Mouse (Mus musculus) MEL-GATA-1-ER (cell line): Measurements from ENCODE around the gene Snrk.

ENCODE experiments used
- DNase-seq: peaks from one replicate; pipeline ENCODE4 v3.0.0-alpha.2; 2012; ENCODE audit warnings: low read depth; ENCODE audit errors: extremely low read depth

Gene Snrk

DNA sequence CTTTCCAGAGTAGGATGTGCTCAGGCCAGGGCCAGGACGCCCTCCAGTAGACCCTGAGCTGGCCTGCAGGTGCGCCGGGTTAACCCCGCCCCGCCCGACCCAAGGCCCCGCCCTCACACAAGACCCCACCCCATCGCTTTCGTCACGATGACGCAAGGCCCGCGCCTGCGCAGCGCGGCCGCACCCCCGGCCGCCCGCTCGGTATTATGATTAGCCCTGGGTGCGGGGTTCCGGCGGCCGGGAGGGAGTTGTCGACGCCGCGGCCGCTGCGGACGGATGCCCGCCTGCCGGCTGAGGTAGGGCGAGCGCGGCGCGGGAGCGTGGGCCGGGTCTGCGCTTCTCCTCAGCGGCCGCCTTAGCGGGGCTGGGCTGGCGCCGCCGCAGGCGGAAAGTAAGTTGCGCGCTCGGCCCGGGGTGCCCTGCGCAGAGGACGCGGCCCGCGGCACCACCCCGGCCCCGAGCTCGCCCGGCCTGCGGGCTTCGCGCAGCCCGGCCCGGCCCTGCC is at the start of gene Snrk:
TSS of gene Snrk (plus strand) at position 155 of the 505 bp plus-strand sequence.
- no peak for DNase-seq

DNA sequence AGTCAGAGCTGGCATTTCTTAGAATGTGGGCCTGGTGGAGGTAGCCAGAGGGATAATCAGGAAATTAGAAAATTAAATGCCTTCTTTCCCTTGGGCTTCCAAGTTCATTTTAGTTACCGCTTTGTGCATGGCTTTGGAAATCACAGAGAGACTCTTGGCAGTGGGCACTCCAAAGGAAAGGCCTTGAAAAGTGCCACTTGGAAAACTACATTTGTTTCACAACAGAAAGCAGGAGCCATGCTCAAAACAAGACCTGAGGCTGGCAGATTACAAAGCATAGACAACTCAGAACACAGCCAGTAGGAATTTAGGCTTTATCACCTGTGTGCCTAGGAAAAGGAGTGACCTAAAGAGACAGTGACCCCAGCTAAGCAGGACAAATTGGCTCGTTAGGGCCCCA is 49.4 kb upstream of the Snrk start:
- no peak for DNase-seq

GRCm38 (mm10) chr9:122069560-122070174 is 47.4 kb upstream of the Snrk start:
- DNase-seq, result no peak

- no peak for DNase-seq
These were observed 43.1 kb upstream of the Snrk start for GRCm38 (mm10) chr9:122073980-122074379.

GRCm38 (mm10) chr9:122074575-122074974 is 42.5 kb upstream of the Snrk start:
- no peak for DNase-seq

GRCm38 (mm10) chr9:122078456-122078855 is 38.6 kb upstream of the Snrk start:
- no peak for DNase-seq

DNA sequence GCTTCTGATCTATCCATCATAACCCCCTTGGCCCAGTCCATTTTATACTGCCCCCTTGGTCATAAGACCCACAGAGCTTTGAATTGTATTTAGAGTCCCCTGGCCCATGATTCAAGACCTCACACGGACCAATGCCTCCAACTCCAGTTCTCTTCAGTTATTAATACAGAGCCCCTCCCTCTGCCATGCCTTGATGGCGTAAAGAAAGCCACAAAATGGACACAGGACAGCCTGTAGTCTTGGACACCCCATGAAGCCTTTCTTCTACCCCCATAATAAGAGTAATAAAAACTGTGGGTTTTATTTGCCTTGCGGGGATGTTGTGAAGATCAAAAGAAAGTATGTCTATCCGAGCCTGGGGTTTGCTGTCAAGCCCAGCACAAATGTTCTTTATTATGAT is 33.4 kb upstream of the Snrk start:
- DNase-seq, result no peak

GRCm38 (mm10) chr9:122084175-122084574 is 32.9 kb upstream of the Snrk start:
- no peak for DNase-seq

GRCm38 (mm10) chr9:122084636-122085035 is 32.4 kb upstream of the Snrk start:
- no peak for DNase-seq

DNA sequence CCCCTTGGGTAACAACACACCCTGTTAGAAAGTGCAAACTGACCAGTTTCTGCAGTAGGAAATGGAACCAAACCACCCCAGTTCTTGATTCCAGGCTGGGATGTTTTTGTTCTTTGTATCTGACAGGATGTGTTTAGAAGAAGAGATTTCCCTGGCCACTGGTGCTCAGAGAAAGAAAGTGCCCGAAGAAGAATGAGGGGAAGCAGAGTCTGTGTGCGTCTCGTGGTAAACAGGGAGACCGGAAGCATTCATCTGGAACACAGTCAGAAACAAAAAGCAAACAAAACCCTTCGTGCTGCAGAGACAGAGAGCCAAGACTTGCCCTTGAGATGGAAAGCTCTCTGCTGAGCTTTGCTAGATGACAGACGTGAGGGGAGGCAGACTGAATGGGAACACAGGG is 32.0 kb upstream of the Snrk start:
- no peak for DNase-seq

DNA sequence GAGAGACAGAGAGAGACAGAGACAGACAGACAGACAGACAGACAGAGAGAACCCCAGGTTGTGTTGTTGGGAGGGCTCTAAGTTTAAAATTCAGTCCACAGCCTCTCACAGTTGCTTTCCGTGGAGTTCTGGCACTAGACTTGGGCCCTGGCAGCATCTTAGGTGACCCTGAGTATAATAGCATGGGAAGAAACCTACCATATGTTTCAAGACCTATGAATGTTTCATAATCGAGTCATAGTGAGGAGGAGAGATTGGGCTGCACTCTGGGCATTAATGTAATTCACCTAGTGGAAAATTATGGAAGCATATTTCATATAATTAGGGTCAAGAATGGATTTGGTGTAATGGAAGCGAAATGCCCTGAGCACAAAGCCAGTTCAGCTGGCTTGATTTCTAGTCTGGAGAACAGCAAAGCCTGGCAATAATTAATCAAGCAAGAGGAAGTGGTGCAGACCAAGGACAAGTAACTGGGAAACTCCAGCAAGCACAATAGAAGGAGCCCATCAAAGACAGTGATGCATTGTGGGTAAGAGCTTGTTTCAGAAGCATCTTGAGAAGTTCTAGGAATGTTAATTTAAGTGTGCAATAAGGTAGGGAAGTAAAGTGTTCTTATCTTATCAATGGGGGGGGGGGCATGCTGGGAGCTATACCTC is 31.4 kb upstream of the Snrk start:
- no peak for DNase-seq

- DNase-seq, result no peak
These were observed 30.0 kb upstream of the Snrk start for GRCm38 (mm10) chr9:122087086-122087485.

DNA sequence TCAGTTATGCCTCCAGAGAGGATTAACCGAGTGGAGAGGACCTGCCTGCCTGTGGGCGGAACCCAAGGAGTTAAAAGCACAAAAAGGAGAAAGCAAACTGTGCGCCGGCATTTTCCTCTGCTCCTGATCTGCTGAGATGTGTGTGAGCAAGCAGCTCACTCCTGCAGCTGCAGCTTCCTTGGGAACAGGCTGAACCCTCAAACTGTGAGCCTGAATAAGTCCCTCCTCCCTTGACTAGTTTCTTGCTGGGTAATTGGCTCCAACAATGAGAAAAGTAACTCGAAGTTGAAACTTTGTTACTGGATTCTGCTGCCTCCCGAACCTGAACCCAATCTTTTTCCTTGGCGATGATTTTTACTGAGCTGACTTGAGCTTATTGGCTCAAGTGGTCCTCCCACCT is 25.9 kb upstream of the Snrk start:
- DNase-seq, result no peak

GRCm38 (mm10) chr9:122091782-122092228 is 25.3 kb upstream of the Snrk start:
- no peak for DNase-seq

GRCm38 (mm10) chr9:122094171-122094570 is 22.9 kb upstream of the Snrk start:
- no peak for DNase-seq

GRCm38 (mm10) chr9:122096822-122097511 is 20.1 kb upstream of the Snrk start:
- DNase-seq, result no peak

- DNase-seq, result no peak
These were observed 19.5 kb upstream of the Snrk start for GRCm38 (mm10) chr9:122097535-122097934.

DNA sequence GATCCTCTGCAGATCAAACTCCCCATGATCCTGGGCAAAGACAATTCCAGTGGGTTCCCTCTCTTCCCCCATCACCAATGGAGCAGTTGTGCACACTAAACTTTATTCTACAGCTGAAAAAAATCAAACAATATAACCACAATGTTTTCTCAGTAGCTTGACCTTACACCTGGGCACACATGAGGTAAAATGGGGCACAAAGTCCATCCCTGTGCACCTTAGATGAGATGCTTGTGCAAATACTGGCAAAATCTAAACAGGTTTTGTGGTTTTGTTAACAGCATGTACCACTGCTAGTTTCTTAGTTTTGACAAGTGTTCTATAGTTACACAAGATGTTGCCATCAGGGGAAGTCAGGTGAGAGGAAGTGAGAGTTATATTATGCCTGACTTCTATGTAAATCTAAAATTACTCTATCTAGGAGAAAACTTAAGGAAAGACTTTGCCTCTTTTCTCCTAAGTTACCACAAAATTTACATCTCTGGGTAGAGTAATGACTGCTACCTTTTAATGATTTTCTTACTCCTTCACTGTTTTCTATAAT is 16.4 kb upstream of the Snrk start:
- no peak for DNase-seq

DNA sequence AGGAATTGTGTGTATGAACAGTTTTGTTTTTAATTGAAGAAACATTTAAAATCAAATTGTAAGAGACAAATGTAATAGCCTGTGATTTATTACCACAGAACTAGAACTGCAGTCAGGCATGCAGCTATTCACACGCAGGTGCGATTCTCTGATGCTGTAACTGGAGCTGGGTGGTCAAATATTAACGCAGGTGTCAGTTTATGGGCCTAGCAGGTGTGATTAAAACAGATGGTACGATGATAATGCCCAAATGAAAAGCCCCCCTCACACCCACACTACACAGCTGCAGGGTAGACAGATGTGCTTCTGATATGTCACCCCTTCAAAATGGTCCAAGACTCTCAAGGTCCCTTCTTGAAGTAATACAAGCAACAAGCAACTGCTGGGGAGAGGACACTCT is 15.9 kb upstream of the Snrk start:
- DNase-seq, result no peak

- DNase-seq, result peak; percentile 14
These were observed 13.3 kb upstream of the Snrk start for GRCm38 (mm10) chr9:122103550-122104284.

DNA sequence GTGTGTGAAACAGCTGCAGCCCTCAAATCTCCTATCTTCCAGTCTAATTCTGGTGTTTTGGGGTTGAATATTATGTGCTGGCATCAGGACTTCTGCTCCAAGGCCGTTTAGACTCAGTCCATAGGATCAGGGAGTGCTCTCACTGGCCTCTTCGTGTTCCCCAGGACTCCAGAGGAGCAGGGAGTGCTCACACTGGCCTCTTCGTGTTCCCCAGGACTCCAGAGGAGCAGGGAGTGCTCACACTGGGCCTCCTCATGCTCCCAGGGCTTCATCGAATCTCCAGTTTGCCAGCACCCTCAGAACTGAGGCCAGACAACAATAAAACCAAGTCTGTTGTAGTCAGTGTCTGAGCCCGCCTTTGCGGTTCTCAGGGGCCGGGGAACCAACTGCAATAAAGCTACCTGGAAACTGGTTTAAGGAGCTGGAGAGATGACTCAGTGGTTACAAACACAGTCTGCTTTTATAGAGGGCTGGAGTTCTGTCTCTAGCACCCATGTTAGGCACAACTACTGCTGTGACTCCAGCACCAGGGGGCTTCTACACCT is 12.7 kb upstream of the Snrk start:
- no peak for DNase-seq
